Mouse (Mus musculus): ENCODE measurements around the gene Ptprq. TPM values are rescaled to one million over a fixed set of nuclear protein-coding genes. Genes with fewer than 3 reads are reported as not detected.

Ptprq gene
- polyA plus RNA-seq, 1 experiment from 2014 or later, result 0.08 TPM

GRCm38 (mm10) chr10:107735448-107735847 is 15.6 kb upstream of the Ptprq start:
- Histone ChIP-seq H3K27ac (ENCODE audit: low read length) (no peak overlapping the region), H3K4me1 (ENCODE audit: control insufficient read depth, insufficient read depth, low read length) (no peaks in the 10 kb centered on the region), H3K9me3 (replicated peaks; ENCODE audit: control insufficient read depth, low read length) (no peaks in the 10 kb centered on the region), H3K4me3 (replicated peaks; ENCODE audit: low read length) (no peak overlapping the region), H3K4me2 (ENCODE audit: low read depth, low read length) (no peak overlapping the region), H3K27me3 (ENCODE audit: control insufficient read depth, insufficient read depth, low read length) (no peaks in the 10 kb centered on the region), H3K9ac (ENCODE audit: low read length) (no peak overlapping the region), H3K36me3 (ENCODE audit: control insufficient read depth, insufficient read depth, low read length) (no peaks in the 10 kb centered on the region)
- ATAC-seq (ENCODE audit: insufficient read depth, low FRiP score), result no peak
- WGBS, result 79% methylated on average over 7 of the region's 7 CpGs

GRCm38 (mm10) chr10:107734327-107734726 is 14.5 kb upstream of the Ptprq start:
- no peaks in the 10 kb centered on the region for H3K4me1 ChIP-seq (ENCODE audit: control insufficient read depth, insufficient read depth, low read length)
- no peak overlapping the region for H3K9ac ChIP-seq (ENCODE audit: low read length)
- no peak overlapping the region for H3K27ac ChIP-seq (ENCODE audit: low read length)
- H3K4me3 ChIP-seq (replicated peaks; ENCODE audit: low read length), result no peak overlapping the region
- no peaks in the 10 kb centered on the region for H3K36me3 ChIP-seq (ENCODE audit: control insufficient read depth, insufficient read depth, low read length)
- no peak for ATAC-seq (ENCODE audit: insufficient read depth, low FRiP score)
- no peaks in the 10 kb centered on the region for H3K9me3 ChIP-seq (replicated peaks; ENCODE audit: control insufficient read depth, low read length)
- no peaks in the 10 kb centered on the region for H3K27me3 ChIP-seq (ENCODE audit: control insufficient read depth, insufficient read depth, low read length)
- H3K4me2 ChIP-seq (ENCODE audit: low read depth, low read length), result no peak overlapping the region

- 35% methylated on average over 7 of the region's 7 CpGs for WGBS
- Histone ChIP-seq H3K4me1 (ENCODE audit: control insufficient read depth, insufficient read depth, low read length) (no peaks in the 10 kb centered on the region), H3K27me3 (ENCODE audit: control insufficient read depth, insufficient read depth, low read length) (no peaks in the 10 kb centered on the region), H3K36me3 (ENCODE audit: control insufficient read depth, insufficient read depth, low read length) (no peaks in the 10 kb centered on the region), H3K4me2 (ENCODE audit: low read depth, low read length) (no peak overlapping the region), H3K27ac (ENCODE audit: low read length) (no peak overlapping the region), H3K9me3 (replicated peaks; ENCODE audit: control insufficient read depth, low read length) (no peaks in the 10 kb centered on the region), H3K4me3 (replicated peaks; ENCODE audit: low read length) (no peak overlapping the region), H3K9ac (ENCODE audit: low read length) (no peak overlapping the region)
- ATAC-seq (ENCODE audit: insufficient read depth, low FRiP score), result no peak
These were observed 5.8 kb upstream of the Ptprq start for GRCm38 (mm10) chr10:107725631-107726030.

- Histone ChIP-seq H3K4me3 (replicated peaks; ENCODE audit: low read length) (no peak overlapping the region), H3K4me2 (ENCODE audit: low read depth, low read length) (no peak overlapping the region), H3K9ac (ENCODE audit: low read length) (no peak overlapping the region), H3K27me3 (ENCODE audit: control insufficient read depth, insufficient read depth, low read length) (no peaks in the 10 kb centered on the region), H3K36me3 (ENCODE audit: control insufficient read depth, insufficient read depth, low read length) (no peaks in the 10 kb centered on the region), H3K9me3 (replicated peaks; ENCODE audit: control insufficient read depth, low read length) (no peaks in the 10 kb centered on the region), H3K27ac (ENCODE audit: low read length) (no peak overlapping the region), H3K4me1 (ENCODE audit: control insufficient read depth, insufficient read depth, low read length) (no peaks in the 10 kb centered on the region)
- 41% methylated on average over 3 of the region's 3 CpGs for WGBS
- ATAC-seq (ENCODE audit: insufficient read depth, low FRiP score), result no peak
These were observed 15.4 kb downstream of the Ptprq start for GRCm38 (mm10) chr10:107704443-107704842.

GRCm38 (mm10) chr10:107700944-107701343 is 18.9 kb downstream of the Ptprq start:
- no peaks in the 10 kb centered on the region for H3K27me3 ChIP-seq (ENCODE audit: control insufficient read depth, insufficient read depth, low read length)
- 79% methylated on average over 3 of the region's 3 CpGs for WGBS
- H3K4me3 ChIP-seq (replicated peaks; ENCODE audit: low read length), result no peak overlapping the region
- no peak overlapping the region for H3K9ac ChIP-seq (ENCODE audit: low read length)
- no peak overlapping the region for H3K27ac ChIP-seq (ENCODE audit: low read length)
- no peaks in the 10 kb centered on the region for H3K36me3 ChIP-seq (ENCODE audit: control insufficient read depth, insufficient read depth, low read length)
- no peaks in the 10 kb centered on the region for H3K9me3 ChIP-seq (replicated peaks; ENCODE audit: control insufficient read depth, low read length)
- no peaks in the 10 kb centered on the region for H3K4me1 ChIP-seq (ENCODE audit: control insufficient read depth, insufficient read depth, low read length)
- no peak overlapping the region for H3K4me2 ChIP-seq (ENCODE audit: low read depth, low read length)
- ATAC-seq (ENCODE audit: insufficient read depth, low FRiP score), result no peak

GRCm38 (mm10) chr10:107698716-107699115 is 21.1 kb downstream of the Ptprq start:
- Histone ChIP-seq H3K9me3 (replicated peaks; ENCODE audit: control insufficient read depth, low read length) (no peaks in the 10 kb centered on the region), H3K27ac (ENCODE audit: low read length) (no peak overlapping the region), H3K4me1 (ENCODE audit: control insufficient read depth, insufficient read depth, low read length) (no peaks in the 10 kb centered on the region), H3K36me3 (ENCODE audit: control insufficient read depth, insufficient read depth, low read length) (no peaks in the 10 kb centered on the region), H3K4me2 (ENCODE audit: low read depth, low read length) (no peak overlapping the region), H3K9ac (ENCODE audit: low read length) (no peak overlapping the region), H3K4me3 (replicated peaks; ENCODE audit: low read length) (no peak overlapping the region), H3K27me3 (ENCODE audit: control insufficient read depth, insufficient read depth, low read length) (no peaks in the 10 kb centered on the region)
- no peak for ATAC-seq (ENCODE audit: insufficient read depth, low FRiP score)
- WGBS, result 82% methylated on average over 2 of the region's 2 CpGs

GRCm38 (mm10) chr10:107697177-107697576 is 22.7 kb downstream of the Ptprq start:
- Histone ChIP-seq H3K27ac (ENCODE audit: low read length) (no peak overlapping the region), H3K36me3 (ENCODE audit: control insufficient read depth, insufficient read depth, low read length) (no peaks in the 10 kb centered on the region), H3K9ac (ENCODE audit: low read length) (no peak overlapping the region), H3K4me2 (ENCODE audit: low read depth, low read length) (no peak overlapping the region), H3K4me1 (ENCODE audit: control insufficient read depth, insufficient read depth, low read length) (no peaks in the 10 kb centered on the region), H3K4me3 (replicated peaks; ENCODE audit: low read length) (no peak overlapping the region), H3K9me3 (replicated peaks; ENCODE audit: control insufficient read depth, low read length) (no peaks in the 10 kb centered on the region), H3K27me3 (ENCODE audit: control insufficient read depth, insufficient read depth, low read length) (no peaks in the 10 kb centered on the region)
- ATAC-seq (ENCODE audit: insufficient read depth, low FRiP score), result no peak
- 67% methylated on average over 5 of the region's 5 CpGs for WGBS

- no peak for ATAC-seq (ENCODE audit: insufficient read depth, low FRiP score)
- no peak overlapping the region for H3K27ac ChIP-seq (ENCODE audit: low read length)
- H3K4me3 ChIP-seq (replicated peaks; ENCODE audit: low read length), result no peak overlapping the region
- H3K36me3 ChIP-seq (ENCODE audit: control insufficient read depth, insufficient read depth, low read length), result no peaks in the 10 kb centered on the region
- no peaks in the 10 kb centered on the region for H3K27me3 ChIP-seq (ENCODE audit: control insufficient read depth, insufficient read depth, low read length)
- H3K4me2 ChIP-seq (ENCODE audit: low read depth, low read length), result no peak overlapping the region
- H3K4me1 ChIP-seq (ENCODE audit: control insufficient read depth, insufficient read depth, low read length), result no peaks in the 10 kb centered on the region
- WGBS, result 49% methylated on average over 6 of the region's 6 CpGs
- H3K9me3 ChIP-seq (replicated peaks; ENCODE audit: control insufficient read depth, low read length), result no peaks in the 10 kb centered on the region
- H3K9ac ChIP-seq (ENCODE audit: low read length), result no peak overlapping the region
These were observed 32.5 kb downstream of the Ptprq start for GRCm38 (mm10) chr10:107687382-107687781.

GRCm38 (mm10) chr10:107675994-107676393 is 43.9 kb downstream of the Ptprq start:
- no peaks in the 10 kb centered on the region for H3K36me3 ChIP-seq (ENCODE audit: control insufficient read depth, insufficient read depth, low read length)
- no peaks in the 10 kb centered on the region for H3K4me1 ChIP-seq (ENCODE audit: control insufficient read depth, insufficient read depth, low read length)
- H3K4me2 ChIP-seq (ENCODE audit: low read depth, low read length), result no peak overlapping the region
- no peak overlapping the region for H3K27ac ChIP-seq (ENCODE audit: low read length)
- no peak overlapping the region for H3K4me3 ChIP-seq (replicated peaks; ENCODE audit: low read length)
- no peaks in the 10 kb centered on the region for H3K9me3 ChIP-seq (replicated peaks; ENCODE audit: control insufficient read depth, low read length)
- no peak overlapping the region for H3K9ac ChIP-seq (ENCODE audit: low read length)
- no peak for ATAC-seq (ENCODE audit: insufficient read depth, low FRiP score)
- WGBS, result 72% methylated on average over 1 of the region's 1 CpGs
- no peaks in the 10 kb centered on the region for H3K27me3 ChIP-seq (ENCODE audit: control insufficient read depth, insufficient read depth, low read length)
